8 mouse cellular contexts compared by ENCODE assay signal in the genomic region with DNA sequence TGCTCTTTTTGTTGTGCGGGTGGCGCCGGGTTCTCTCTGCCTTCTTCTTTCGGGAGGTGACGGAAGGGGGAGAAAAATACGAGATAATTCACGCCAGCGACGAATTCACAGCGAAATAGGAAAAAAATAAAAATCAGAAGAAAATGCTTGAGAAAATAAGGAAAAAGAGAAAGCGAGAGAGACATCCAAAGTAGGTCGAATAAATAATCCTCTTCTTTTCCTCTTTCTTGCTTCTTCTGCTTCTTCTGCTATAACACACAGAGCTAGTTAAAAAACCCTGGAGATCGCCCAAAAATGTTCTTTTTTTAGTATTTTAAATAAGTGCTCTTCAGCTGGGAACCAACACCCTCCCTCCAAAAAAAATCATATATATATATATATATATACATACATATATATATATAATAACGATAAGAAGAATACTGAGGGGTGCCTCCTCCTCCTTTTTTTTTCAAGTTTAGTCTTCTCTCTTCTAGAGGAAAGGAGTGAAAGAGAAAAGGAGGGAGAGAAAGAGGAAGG. TPM values are rescaled to one million over a fixed set of nuclear protein-coding genes. Genes with fewer than 3 reads are reported as not detected.
DNase-seq lines count a peak whose midpoint lies in the region; ATAC-seq and TF ChIP-seq lines count a peak whose summit lies in the region.

TSS of gene Nr2f1 (minus strand) at position 116 of the 519 bp plus-strand sequence.

- H3K4me3 ChIP-seq in heart, postnatal 0 days (ENCODE audit: low read depth, low read length): peak within 1 kb of the TSS; percentile 73
- H3K4me3 ChIP-seq in forebrain, embryonic 15.5 days: peak within 1 kb of the TSS; percentile 89
- H3K4me3 ChIP-seq in limb, embryonic 14.5 days (replicated peaks; ENCODE audit: low read length): peak within 1 kb of the TSS; percentile 60

- no peak for TF ChIP-seq POLR2A in limb, embryonic 14.5 days (IDR thresholded peaks at IDR 0.05; ENCODE audit: borderline replicate concordance, extremely low read depth, insufficient read depth, insufficient read length)

- no peak for TF ChIP-seq EP300 in heart, postnatal 0 days (IDR thresholded peaks at IDR 0.05; ENCODE audit: low read depth)

- peaks cover 61% of the 10 kb centered on the region for H3K27me3 ChIP-seq in heart, postnatal 0 days (ENCODE audit: control insufficient read depth, insufficient read depth, low read length)
- no peaks in the 10 kb centered on the region for H3K27me3 ChIP-seq in forebrain, embryonic 15.5 days
- H3K27me3 ChIP-seq in limb, embryonic 14.5 days (ENCODE audit: control insufficient read depth, insufficient read depth, low read length): peaks cover 67% of the 10 kb centered on the region

- no peaks in the 10 kb centered on the region for H3K36me3 ChIP-seq in heart, postnatal 0 days (replicated peaks; ENCODE audit: control insufficient read depth, insufficient read depth, low read length)
- no peaks in the 10 kb centered on the region for H3K36me3 ChIP-seq in forebrain, embryonic 15.5 days
- H3K36me3 ChIP-seq in limb, embryonic 14.5 days (ENCODE audit: control insufficient read depth, insufficient read depth, low read length): no peaks in the 10 kb centered on the region

- no peak for TF ChIP-seq CTCF in heart, postnatal 0 days (IDR thresholded peaks at IDR 0.05; ENCODE audit: low read depth)

- under 1% methylated on average over 14 of the region's 14 CpGs for WGBS in heart, postnatal 0 days
- under 1% methylated on average over 14 of the region's 14 CpGs for WGBS in forebrain, embryonic 15.5 days
- 1% methylated on average over 14 of the region's 14 CpGs for WGBS in limb, embryonic 14.5 days

- peak within 1 kb of the TSS; percentile 85 for H3K27ac ChIP-seq in heart, postnatal 0 days (ENCODE audit: low read depth)
- peak within 1 kb of the TSS; percentile 100 for H3K27ac ChIP-seq in forebrain, embryonic 15.5 days (replicated peaks)
- peak within 1 kb of the TSS; percentile 58; the same call in 1 of the 2 replicates for H3K27ac ChIP-seq in limb, embryonic 14.5 days (replicated peaks; ENCODE audit: low read depth, low read length)

- ATAC-seq in heart, postnatal 0 days (ENCODE audit: insufficient read depth, low read depth): no peak
- no peak for ATAC-seq in forebrain, embryonic 15.5 days (replicated peaks)
- ATAC-seq in limb, embryonic 14.5 days (ENCODE audit: low FRiP score, low read depth): no peak

- peaks cover 18% of the 10 kb centered on the region; the same call in 1 of the 2 replicates for H3K4me1 ChIP-seq in heart, postnatal 0 days (ENCODE audit: control insufficient read depth, insufficient read depth)
- peaks cover 12% of the 10 kb centered on the region for H3K4me1 ChIP-seq in forebrain, embryonic 15.5 days
- peaks cover 13% of the 10 kb centered on the region; the same call in 1 of the 2 replicates for H3K4me1 ChIP-seq in limb, embryonic 14.5 days (ENCODE audit: control insufficient read depth, insufficient read depth, low read length)

- H3K4me2 ChIP-seq in heart, postnatal 0 days (ENCODE audit: low read depth, low read length): peak within 1 kb of the TSS; percentile 99
- H3K4me2 ChIP-seq in forebrain, embryonic 15.5 days (replicated peaks): peak within 1 kb of the TSS; percentile 71
- H3K4me2 ChIP-seq in limb, embryonic 14.5 days (replicated peaks; ENCODE audit: low read depth, low read length, severe bottlenecking): peak within 1 kb of the TSS; percentile 91

- DNase-seq in heart, postnatal 0 days (ENCODE audit: low spot score): no peak
- no peak for DNase-seq in heart, postnatal 25 days (ENCODE audit: low spot score)
- DNase-seq in adrenal gland, adult 2 months: no peak
- no peak for DNase-seq in limb, embryonic 14.5 days (ENCODE audit: low spot score)
- no peak for DNase-seq in right cerebral cortex, postnatal 36 days (ENCODE audit: low spot score in 2 of 2)
- DNase-seq in gastrocnemius, postnatal 10 days: no peak
- no peak for DNase-seq in cerebellum, adult 11 months

- intact Hi-C loops in heart, postnatal 25 days (cut with DNase I): loop anchor here (5.0 to 10.0 kb wide), 6 partner anchors 37 to 1155 kb away; partner anchors contain the start of genes 2210408I21Rik and Slf1

- H3K9ac ChIP-seq in heart, postnatal 0 days (replicated peaks; ENCODE audit: low read depth, low read length): peak within 1 kb of the TSS; percentile 62
- peak within 1 kb of the TSS; percentile 99 for H3K9ac ChIP-seq in forebrain, embryonic 15.5 days (replicated peaks)
- peak within 1 kb of the TSS; percentile 68 for H3K9ac ChIP-seq in limb, embryonic 14.5 days (ENCODE audit: low read depth, low read length, severe bottlenecking)

- H3K9me3 ChIP-seq in heart, postnatal 0 days (replicated peaks; ENCODE audit: control insufficient read depth, low read length): no peaks in the 10 kb centered on the region
- no peaks in the 10 kb centered on the region for H3K9me3 ChIP-seq in forebrain, embryonic 15.5 days
- no peaks in the 10 kb centered on the region for H3K9me3 ChIP-seq in limb, embryonic 14.5 days (ENCODE audit: control insufficient read depth, low read length)

RNA-seq across cellular contexts. Expression of gene Nr2f1, which starts in this region (rescaled TPM):
- 11.4 and 11.6 TPM in 2 replicates for total RNA-seq in heart, postnatal 0 days (2014; rRNA removed; ENCODE audit: low replicate concordance)
- 2.0 and 2.3 TPM in 2 replicates for polyA plus RNA-seq in heart, postnatal 0 days (2015; fragmentation: Nextera tagmentation; extraction: Ambion mirVana)
- 1 to 10 TPM; 2.3 to 2.9 TPM for total RNA-seq in heart, postnatal 25 days (2021)
- total RNA-seq in adrenal gland, adult 2 months (2021): 10 to 100 TPM; 18.2 to 22.7 TPM
- 97.9 and 105 TPM in 2 replicates for polyA plus RNA-seq in adrenal gland, adult 2 months (2012; rRNA removed)
- polyA plus RNA-seq in forebrain, embryonic 15.5 days (2015; fragmentation: Nextera tagmentation; extraction: Ambion mirVana): 77.7 and 88.5 TPM in 2 replicates
- 16.6 and 26.6 TPM in 2 replicates for polyA plus RNA-seq in limb, embryonic 14.5 days (2012; rRNA removed)
- polyA plus RNA-seq in limb, embryonic 14.5 days (2014; fragmentation: Nextera tagmentation; extraction: Ambion mirVana): 1.6 and 2.1 TPM in 2 replicates
- 1 to 10 TPM; 3.0 to 3.3 TPM for total RNA-seq in gastrocnemius, postnatal 10 days (2021)
